Mouse (Mus musculus): ENCODE results near the gene Sin3a.

DNA sequence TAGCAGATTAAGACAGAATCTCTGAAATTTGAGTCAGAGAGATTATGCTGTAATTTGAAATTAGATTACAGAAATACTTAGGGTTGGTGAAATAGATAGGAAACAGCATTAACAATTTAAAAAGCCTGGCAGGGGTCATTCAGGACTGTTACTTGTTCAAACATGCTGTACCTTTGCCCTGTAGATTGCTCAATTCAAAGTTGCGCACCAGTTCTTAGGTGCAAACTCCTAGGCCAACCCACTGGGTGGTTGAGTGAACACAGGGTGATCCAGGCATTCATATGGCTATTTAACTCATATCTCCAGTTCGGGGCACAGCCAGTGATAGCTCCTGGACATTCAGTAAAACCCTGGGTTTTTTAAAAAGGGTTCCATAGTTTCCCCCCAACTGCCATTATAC, 7.7 kb upstream of the Sin3a start:
- TF ChIP-seq CTCF (IDR thresholded peaks at IDR 0.05; ENCODE audit: extremely low read depth, insufficient read depth, insufficient read length, insufficient replicate concordance) (no peak), POLR2A (IDR thresholded peaks at IDR 0.05; ENCODE audit: low read depth, low read length) (no peak)

Measured in spleen, adult 2 months (tissue).